Mouse (Mus musculus) spleen, adult 2 months (tissue): ENCODE data around the gene Slc10a1. TPM values are rescaled to one million over a fixed set of nuclear protein-coding genes. Genes with fewer than 3 reads are reported as not detected.

Experiments
- DNase-seq, 2 experiments: peaks; one replicate each; pipeline versions ENCODE4 v3.0.0 to v3.0.0-alpha.2; 2012 to 2021; ENCODE audit warnings: low spot score in 2 of 2, low read depth in 1 of 2
- H3K27ac ChIP-seq: fragments of 200-500 bp; 2 replicates; pipeline ENCODE4 v1.5.1; 2012; ENCODE audit warnings: low read length, inconsistent platforms; ENCODE audit not compliant: insufficient read depth
- H3K27me3 ChIP-seq: fragments of 200-500 bp; 2 replicates; pipeline ENCODE4 v1.6.1; 2012; ENCODE audit warnings: mild to moderate bottlenecking, moderate library complexity, low read length, inconsistent platforms; ENCODE audit not compliant: control insufficient read depth, insufficient read depth
- H3K36me3 ChIP-seq: fragments of 200-500 bp; 2 replicates; pipeline ENCODE4 v1.6.1; 2012; ENCODE audit warnings: mild to moderate bottlenecking, low read length, inconsistent platforms; ENCODE audit not compliant: control insufficient read depth, insufficient read depth
- H3K4me1 ChIP-seq: fragments of 200-500 bp; 2 replicates; pipeline ENCODE4 v1.6.1; 2011; ENCODE audit warnings: inconsistent platforms; ENCODE audit not compliant: control insufficient read depth, insufficient read depth, insufficient read length
- H3K4me3 ChIP-seq: fragments of 200-500 bp; 2 replicates; pipeline ENCODE4 v1.5.1; 2011; ENCODE audit warnings: mild to moderate bottlenecking, inconsistent platforms; ENCODE audit not compliant: insufficient read depth, insufficient read length; ENCODE audit errors: extremely low read depth
- CTCF ChIP-seq: fragments of 200-500 bp; IDR thresholded peaks from 2 replicates; pipeline ENCODE4 v1.5.1; 2011; ENCODE audit warnings: mild to moderate bottlenecking, inconsistent platforms; ENCODE audit not compliant: insufficient read depth, insufficient read length, insufficient replicate concordance; ENCODE audit errors: extremely low read depth
- POLR2A ChIP-seq: fragments of 200-500 bp; IDR thresholded peaks from 2 replicates; pipeline ENCODE4 v1.6.1; 2011; ENCODE audit warnings: low read depth, low read length, inconsistent platforms
- WGBS: fragments of 180-500 bp; shearing (Covaris S2); methylation state at CpG from one replicate; pipeline ENCODE4 v1.1.7; 2018; 5-methylcytosine and 5-hydroxymethylcytosine counted together
- polyA plus RNA-seq: library from polyadenylated mRNA; depleted of rRNA; stranded (reverse); fragments of >200 nt; gene quantifications from 2 replicates; pipeline ENCODE4 v1.2.3, GENCODE M21; 2012; rRNA removed

Slc10a1 gene
- not detected in 2 replicates for polyA plus RNA-seq

- Histone ChIP-seq H3K4me3 (no peak within 1 kb of the TSS), H3K4me1 (no peaks in the 10 kb centered on the region), H3K36me3 (no peaks in the 10 kb centered on the region), H3K27ac (no peak within 1 kb of the TSS), H3K27me3 (no peaks in the 10 kb centered on the region)
- no peak for DNase-seq
- whole genome bisulfite sequencing: 89% methylated on average over 5 of the region's 5 CpGs
- no peak for TF ChIP-seq CTCF
- TF ChIP-seq POLR2A: no peak
These were observed at the start of gene Slc10a1 for GRCm38 (mm10) chr12:80968605-80969004. Gene Slc10a1 (minus strand): TSS chr12:80968705.

GRCm38 (mm10) chr12:81017624-81018023 is 49.1 kb upstream of the Slc10a1 start:
- Histone ChIP-seq H3K36me3 (no peaks in the 10 kb centered on the region), H3K4me1 (no peaks in the 10 kb centered on the region), H3K4me3 (no peak overlapping the region), H3K27me3 (no peaks in the 10 kb centered on the region), H3K27ac (no peak overlapping the region)
- no peak for TF ChIP-seq CTCF
- no peak for TF ChIP-seq POLR2A
- WGBS: 92% methylated on average over 12 of the region's 12 CpGs
- no peak for DNase-seq

GRCm38 (mm10) chr12:81013496-81013895 is 45.0 kb upstream of the Slc10a1 start:
- 85% methylated on average over 11 of the region's 11 CpGs for WGBS

GRCm38 (mm10) chr12:81011994-81012393 is 43.5 kb upstream of the Slc10a1 start:
- Histone ChIP-seq H3K36me3 (no peaks in the 10 kb centered on the region), H3K4me3 (no peak overlapping the region), H3K27ac (no peak overlapping the region), H3K27me3 (no peaks in the 10 kb centered on the region), H3K4me1 (no peaks in the 10 kb centered on the region)
- no peak for DNase-seq
- WGBS: 65% methylated on average over 2 of the region's 2 CpGs
- TF ChIP-seq POLR2A (no peak), CTCF (no peak)

More at GRCm38 (mm10) chr12:81013496-81013895, 45.0 kb upstream of the Slc10a1 start:
- Histone ChIP-seq H3K27me3 (no peaks in the 10 kb centered on the region), H3K36me3 (no peaks in the 10 kb centered on the region), H3K27ac (no peak overlapping the region), H3K4me1 (no peaks in the 10 kb centered on the region), H3K4me3 (no peak overlapping the region)
- no peak for DNase-seq
- TF ChIP-seq POLR2A: no peak
- TF ChIP-seq CTCF: no peak

DNA sequence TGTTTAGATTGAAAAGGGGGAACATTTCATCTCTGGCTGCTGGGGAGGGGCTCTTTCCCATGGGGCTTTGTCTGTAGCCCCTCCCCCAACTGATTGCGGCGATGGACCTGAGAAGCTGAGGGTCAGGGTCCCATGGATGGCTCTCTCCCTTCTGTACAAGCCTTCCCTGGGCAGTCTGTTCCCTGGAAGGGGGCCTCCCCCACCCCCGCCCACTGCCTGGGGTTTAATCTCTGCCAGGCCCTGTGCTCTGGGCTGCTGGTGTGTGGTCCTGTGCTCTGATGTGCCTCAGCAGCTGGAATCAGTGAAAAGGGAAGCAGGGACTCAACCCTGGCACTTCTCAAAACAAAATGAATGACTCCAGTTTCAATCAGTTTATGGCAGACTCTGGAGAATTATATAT is 41.3 kb upstream of the Slc10a1 start:
- Histone ChIP-seq H3K4me3 (no peak overlapping the region), H3K27me3 (no peaks in the 10 kb centered on the region), H3K4me1 (no peaks in the 10 kb centered on the region), H3K27ac (no peak overlapping the region), H3K36me3 (no peaks in the 10 kb centered on the region)
- TF ChIP-seq POLR2A (no peak), CTCF (no peak)
- no peak for DNase-seq
- 90% methylated on average over 3 of the region's 3 CpGs for WGBS

DNA sequence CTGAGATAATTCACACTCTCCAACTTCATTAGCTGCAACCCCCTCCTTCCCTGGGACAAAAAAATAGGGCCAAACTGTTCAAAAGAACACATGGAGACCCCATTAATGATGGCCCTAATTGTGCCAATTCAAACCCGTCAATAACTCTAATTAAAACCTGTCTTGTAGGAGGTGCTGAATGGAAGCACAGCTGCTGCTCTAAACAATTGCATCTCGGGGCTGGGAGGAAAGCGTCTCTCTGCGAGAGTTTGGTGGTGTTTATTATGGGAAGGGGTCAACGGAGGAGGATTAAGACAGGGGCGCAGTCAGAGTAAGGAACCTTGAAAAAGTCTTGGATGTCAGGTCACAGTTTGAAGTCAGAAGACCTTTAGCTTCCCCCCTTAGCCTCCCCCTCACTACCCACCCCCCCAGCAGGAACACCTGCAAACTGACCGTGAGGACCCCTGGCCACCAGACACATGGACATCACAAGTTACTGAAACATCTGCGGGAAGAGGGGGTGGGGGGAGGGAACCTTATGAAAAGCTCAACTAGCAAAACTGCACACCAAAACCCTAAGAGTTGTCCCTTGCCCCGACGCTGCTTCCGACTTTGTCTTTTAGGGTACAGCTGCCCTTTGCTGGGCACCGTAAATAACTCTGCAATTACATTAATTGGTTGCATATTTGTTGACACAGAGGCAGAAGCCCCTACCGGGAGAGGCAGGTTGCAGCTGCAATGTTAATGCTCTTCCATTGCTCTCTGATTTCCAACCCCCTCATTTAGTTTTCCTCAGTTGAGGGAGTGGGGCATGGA is 34.5 kb upstream of the Slc10a1 start:
- DNase-seq: no peak
- Histone ChIP-seq H3K4me1 (peaks cover 8% of the 10 kb centered on the region), H3K27me3 (no peaks in the 10 kb centered on the region), H3K4me3 (no peak overlapping the region), H3K36me3 (no peaks in the 10 kb centered on the region), H3K27ac (no peak overlapping the region)
- WGBS: 83% methylated on average over 13 of the region's 13 CpGs
- TF ChIP-seq CTCF (no peak), POLR2A (no peak)

DNA sequence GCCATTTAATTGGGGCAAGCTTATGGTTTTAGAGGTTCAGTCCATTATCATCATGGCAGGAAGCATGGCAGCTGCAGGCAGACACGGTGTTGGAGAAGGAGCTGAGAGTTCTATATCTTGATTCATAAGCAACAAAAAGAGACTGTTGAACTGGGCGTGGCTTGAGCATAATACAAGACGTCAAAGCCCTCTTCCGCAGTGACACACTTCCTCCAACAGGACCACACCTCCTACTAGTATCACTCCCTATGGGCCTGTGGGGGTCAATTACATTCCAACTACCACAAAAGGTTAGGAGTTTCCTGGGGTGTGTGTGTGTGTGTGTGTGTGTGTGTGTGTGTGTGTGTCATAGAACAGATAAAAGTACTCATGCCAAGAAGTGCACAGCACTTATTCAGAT is 32.4 kb upstream of the Slc10a1 start:
- 62% methylated on average over 4 of the region's 4 CpGs for WGBS
- no peak for DNase-seq
- Histone ChIP-seq H3K4me1 (peaks cover 8% of the 10 kb centered on the region), H3K27me3 (no peaks in the 10 kb centered on the region), H3K4me3 (no peak overlapping the region), H3K27ac (no peak overlapping the region), H3K36me3 (no peaks in the 10 kb centered on the region)
- TF ChIP-seq CTCF: no peak
